Mouse (Mus musculus): ENCODE data around the gene Fam47e. TPM values are rescaled to one million over a fixed set of nuclear protein-coding genes. Genes with fewer than 3 reads are reported as not detected.

Fam47e gene
- total RNA-seq, 2 experiments from 2014 or later, result 0.49 TPM; not detected in 1

DNA sequence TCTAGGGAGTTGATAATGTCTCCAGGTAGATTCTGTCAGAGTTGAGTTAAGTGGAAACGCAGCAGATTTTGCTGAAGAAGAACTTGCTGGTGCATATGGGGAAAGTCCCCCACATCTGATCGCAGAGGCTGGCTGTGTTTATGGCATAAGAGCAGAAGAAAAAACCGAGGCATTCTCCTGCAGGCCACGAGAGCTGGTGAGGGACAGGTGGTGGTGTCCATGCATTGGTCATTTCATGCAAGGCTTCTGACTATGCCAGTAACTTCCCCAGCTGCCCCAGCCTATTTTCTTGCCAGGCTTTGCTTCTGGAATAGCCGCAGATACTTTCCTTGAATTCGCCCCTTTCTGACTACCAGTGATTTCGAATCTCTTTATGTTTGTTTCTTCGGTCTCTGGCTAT, 42.0 kb downstream of the Fam47e start:
- no peak for DNase-seq (ENCODE audit: low spot score in 2 of 2)
- intact Hi-C loops (cut with DNase I), result no loop called here

DNA sequence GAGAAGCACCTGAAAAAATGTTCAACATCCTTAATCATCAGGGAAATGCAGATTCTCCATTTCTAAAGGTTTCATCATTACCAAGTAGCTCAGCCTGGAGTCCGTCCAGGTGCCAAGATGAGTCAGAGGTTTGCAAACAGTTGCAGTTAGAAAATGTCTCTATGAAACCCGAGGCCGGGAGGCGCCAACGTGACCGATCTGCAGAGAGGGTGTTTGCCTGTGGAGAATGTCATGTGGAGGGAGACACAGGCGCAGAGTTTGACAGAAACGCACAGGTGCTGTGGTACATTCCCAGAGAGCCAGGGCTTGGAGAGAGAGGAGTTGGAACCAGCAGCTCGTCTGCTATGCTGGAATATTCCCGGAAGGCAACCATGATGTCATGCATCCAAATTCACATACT, 44.2 kb downstream of the Fam47e start:
- no peak for DNase-seq (ENCODE audit: low spot score in 2 of 2)
- intact Hi-C loops (cut with DNase I), result no loop called here

DNA sequence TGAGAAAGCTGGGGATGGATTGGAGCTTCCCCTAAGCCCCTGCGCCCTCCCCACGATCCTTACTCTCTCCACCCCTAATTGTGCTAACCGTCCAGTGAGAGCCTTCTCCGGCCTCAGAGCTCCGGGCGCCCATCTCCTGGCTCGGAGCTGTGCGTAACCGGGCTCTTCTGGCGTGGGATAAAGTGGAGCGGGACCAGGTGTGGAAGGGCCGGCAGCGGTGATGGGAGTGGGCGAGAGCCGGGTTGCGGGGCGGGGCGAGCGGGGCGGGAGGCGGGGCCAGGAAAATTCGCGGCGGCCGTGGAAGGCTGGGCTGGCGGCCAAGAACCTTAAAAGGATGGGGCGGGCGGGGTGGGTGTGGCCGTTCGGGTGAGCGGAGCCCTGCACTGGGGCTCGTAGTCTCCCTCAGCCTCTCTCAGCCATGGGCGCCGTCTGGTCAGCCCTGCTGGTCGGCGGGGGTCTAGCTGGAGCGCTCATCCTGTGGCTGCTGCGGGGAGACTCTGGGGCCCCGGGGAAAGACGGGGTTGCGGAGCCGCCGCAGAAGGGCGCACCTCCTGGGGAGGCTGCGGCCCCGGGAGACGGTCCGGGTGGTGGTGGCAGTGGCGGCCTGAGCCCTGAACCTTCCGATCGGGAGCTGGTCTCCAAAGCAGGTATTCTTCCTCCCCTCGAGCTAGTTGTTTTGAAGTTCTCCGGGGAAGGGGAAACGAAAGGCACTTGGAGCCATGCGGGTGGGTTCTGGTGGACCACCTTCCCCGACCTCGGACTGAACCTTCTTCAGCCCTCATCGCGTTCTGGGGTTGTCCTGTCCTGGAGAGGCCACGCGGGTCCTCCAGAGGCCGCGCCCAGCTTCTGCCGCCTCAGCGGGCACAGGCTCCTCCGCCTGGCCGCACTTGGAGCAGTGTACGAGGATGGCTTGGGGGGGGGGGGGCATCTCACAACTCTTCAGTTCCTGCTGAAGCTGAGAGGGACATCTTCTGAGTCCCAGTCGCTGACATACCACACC, 48.1 kb downstream of the Fam47e start, which contains the start of gene Stbd1:
Gene Stbd1 (plus strand): TSS at position 351 of the 1,000 bp plus-strand sequence.
- intact Hi-C loops (cut with DNase I), result no loop called here
- DNase-seq (ENCODE audit: low spot score in 2 of 2), result peak in 1 of 2 experiments; percentile 35

DNA sequence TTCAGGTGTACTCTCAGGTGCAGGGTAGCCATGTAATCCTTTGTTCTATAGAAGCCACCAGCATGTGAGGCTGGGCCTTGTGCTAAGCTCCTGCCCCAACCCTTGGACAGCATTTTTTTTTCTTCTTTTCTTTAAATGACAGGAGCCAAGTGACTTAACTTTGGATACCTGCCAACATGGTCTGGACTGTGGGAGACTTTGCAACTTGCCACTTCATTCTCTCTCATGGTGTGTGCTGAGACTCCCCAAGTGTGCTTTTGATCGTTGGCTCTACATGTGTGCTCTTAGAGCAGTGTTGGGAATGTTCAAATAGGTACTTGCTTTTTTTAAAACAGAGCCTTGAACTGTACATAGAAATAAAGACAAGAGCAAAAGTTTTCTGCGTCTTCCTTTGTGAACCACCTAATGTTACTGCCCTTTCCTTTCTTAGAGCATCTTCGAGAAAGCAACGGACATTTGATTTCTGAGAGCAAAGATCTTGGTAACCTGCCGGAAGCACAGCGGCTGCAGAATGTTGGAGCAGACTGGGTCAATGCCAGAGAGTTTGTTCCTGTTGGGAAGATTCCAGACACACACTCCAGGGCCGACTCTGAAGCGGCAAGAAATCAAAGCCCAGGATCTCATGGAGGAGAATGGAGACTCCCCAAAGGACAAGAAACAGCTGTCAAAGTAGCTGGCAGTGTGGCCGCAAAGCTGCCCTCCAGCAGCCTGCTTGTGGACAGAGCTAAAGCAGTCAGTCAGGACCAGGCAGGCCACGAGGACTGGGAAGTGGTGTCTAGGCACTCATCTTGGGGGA, 49.8 kb downstream of the Fam47e start:
- intact Hi-C loops (cut with DNase I), result no loop called here
- no peak for DNase-seq (ENCODE audit: low spot score in 2 of 2)

DNA sequence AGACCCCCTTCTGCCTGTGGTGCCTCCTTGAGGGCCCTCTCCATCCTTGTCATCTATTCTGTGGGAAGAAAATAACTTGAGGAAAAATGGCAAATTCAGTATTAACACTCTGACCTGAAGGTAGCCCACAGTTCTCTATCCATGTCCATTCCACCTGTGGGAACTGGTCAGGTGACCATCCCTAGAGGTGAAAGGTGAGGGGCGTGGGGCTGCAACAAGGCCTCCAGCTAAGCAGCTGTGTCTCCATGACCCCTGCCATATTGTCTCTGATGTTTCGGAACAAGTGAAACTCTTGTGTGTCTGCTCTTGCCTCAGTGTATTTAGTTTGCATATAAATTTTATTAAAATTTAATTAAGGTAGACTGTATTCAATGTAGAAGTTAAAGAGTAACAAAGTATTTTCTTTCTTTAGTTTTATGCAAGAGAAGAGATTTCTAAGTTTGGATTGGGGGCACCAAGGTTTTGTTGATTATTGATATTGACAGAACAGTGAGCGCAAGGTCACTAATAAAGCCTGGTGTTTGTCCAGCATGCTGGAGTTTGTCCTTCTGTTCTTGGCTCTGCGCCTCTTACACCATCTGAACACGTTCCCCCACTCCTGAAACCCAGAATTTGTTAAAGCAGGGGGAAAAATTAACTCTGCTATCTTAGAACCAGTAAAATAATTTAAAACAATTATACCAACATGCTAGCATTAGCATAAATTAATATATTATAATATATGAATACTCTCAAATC, 52.8 kb downstream of the Fam47e start:
- DNase-seq (ENCODE audit: low spot score in 2 of 2), result no peak
- intact Hi-C loops (cut with DNase I), result no loop called here

DNA sequence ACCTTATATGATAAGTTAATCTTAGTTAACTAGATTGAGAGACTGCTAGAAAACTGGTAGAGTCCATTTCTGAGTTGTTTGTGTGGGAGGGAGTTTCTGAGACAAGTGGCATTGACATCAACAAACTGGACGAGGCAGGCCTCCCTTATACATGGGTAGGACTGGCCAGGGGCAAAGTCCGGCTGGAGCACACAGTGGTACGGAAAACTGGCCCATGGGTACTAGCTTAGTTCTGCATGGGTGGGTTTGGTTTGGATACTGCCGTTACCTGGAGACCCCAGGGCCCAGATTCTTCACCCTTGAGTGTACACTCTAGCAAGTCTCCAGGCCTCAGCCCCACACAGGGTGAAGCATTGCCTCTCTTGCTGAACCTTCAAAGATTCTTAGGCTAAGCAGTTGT, 57.9 kb downstream of the Fam47e start:
- no peak for DNase-seq (ENCODE audit: low spot score in 2 of 2)
- intact Hi-C loops (cut with DNase I), result no loop called here

DNA sequence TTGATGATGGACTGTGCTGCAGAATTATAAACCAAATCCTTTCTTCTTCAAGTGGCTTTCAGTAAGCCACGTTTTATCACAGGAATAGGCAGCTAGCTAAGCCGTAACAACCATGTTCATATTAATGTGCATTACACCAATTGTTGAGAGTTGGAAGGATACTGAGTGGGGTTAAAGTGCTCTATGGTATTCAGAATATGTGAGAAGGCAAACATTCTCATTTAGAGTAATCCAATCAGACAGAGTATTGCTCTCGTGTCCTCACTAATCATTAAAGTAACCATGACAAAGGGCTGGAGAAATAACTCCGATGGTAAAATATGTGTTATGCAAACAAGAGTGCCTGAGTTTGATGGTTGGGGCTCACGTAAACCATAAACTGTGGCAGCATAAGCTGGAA, 67.0 kb downstream of the Fam47e start:
- DNase-seq (ENCODE audit: low spot score in 2 of 2), result no peak
- intact Hi-C loops (cut with DNase I), result no loop called here

DNA sequence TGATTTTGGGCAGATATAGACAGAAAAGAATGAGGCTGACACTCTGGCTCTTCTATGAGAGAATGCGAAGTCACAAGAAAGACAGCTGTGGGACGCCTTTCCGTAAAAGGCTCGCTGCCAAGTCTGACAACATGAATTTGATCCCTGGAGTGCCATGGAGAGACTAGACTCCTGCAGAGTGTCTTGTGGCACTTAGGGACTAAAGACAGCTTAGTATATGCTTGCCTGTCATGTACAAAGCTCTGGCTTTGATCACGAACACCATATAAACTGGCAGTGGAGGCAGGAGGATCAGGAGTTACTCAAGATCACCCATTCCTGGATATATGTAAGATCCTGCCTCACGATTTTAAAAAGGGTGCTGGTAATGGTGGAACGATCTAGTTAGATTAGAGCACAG, 73.0 kb downstream of the Fam47e start:
- intact Hi-C loops (cut with DNase I), result no loop called here
- no peak for DNase-seq (ENCODE audit: low spot score in 2 of 2)

DNA sequence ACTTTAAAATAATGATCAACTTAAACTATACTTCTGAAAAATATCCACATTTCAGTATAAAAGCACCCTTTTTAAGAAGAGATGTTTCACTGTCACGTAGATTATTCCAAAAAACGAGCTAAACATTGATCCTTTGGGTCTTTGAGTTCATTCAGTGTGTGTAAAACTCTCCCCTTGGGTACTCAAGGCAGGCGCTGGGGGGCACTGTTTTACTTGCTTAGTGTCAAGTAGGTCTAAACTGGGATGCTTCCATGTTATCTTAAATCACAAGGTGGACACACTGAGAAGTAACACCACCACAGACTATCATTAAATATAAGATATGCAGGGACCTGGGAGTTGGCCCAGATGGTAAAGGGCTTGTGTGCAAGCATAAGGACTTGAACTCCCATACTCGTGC, 78.7 kb downstream of the Fam47e start:
- intact Hi-C loops (cut with DNase I), result no loop called here
- no peak for DNase-seq (ENCODE audit: low spot score in 2 of 2)

DNA sequence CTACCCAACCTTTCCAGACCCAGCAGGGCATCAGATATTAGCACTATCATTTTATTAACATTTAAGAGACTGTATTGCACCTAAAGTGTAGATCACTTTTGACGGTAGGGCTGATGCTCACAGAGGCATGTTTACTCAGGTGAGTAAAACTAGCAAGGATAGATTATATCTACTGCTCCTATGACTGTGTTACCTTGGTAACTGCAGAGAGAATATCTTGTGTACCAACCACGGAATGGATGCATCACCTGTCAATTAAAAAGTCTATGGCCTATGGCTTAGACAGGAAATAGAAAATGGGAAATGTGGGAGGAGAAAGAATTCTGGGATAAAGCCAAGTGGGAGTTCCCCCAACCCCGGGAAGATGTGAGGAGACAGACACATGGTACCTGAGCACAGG, 80.0 kb downstream of the Fam47e start:
- intact Hi-C loops (cut with DNase I), result no loop called here
- DNase-seq (ENCODE audit: low spot score in 2 of 2), result no peak

DNA sequence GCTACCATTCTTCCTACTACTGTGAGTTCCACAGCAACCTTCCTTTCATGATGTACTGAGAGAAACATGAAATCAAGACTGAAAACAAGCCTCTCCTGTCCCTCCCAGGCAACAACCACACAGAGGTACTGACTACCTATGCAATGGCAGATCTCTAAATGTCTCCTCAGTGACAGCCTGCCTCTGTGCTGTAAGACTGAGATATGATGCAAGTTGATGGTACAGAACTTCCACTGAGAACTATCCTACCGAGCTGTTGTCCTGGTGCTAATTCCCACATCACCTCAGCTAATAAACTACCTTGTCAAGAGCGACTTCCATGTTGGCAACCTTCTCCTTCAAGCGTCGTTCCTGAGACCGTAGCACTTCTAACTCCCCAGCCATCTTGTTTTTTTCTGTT, 81.0 kb downstream of the Fam47e start:
- DNase-seq (ENCODE audit: low spot score in 2 of 2), result no peak
- intact Hi-C loops (cut with DNase I), result no loop called here

DNA sequence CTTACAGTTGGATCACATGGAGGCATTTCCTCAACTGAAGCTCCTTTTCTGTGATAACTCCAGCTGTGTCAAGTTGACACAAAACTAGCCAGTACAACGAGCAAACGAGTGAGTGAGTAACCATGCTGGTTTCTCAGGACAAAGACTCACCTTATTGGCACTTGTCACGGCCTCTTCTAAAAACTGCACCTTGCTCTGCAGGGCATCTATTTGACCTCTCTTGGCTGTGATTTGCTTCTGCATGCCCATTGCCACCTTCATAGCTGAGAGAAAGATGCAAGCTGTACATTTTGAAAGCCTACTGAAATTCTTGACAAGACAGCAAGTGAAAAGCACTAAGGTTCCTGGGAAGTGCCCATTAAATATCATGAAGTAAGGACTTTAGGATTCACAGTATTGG, 86.0 kb downstream of the Fam47e start:
- intact Hi-C loops (cut with DNase I), result no loop called here
- DNase-seq (ENCODE audit: low spot score in 2 of 2), result no peak

Other genes with a start within 250 kb of the Fam47e start
- gene Sdad1, start 244.6 kb upstream of the Fam47e start, total RNA-seq (2021), result 10 to 100 TPM; 18.6 to 20.2 TPM
- gene Cxcl9, start 227.0 kb upstream of the Fam47e start, total RNA-seq (2021), result not detected
- 10 to 100 TPM; 10.2 to 11.8 TPM for gene Art3, start 223.2 kb upstream of the Fam47e start, total RNA-seq (2021)
- gene Cxcl10, start 206.2 kb upstream of the Fam47e start, total RNA-seq (2021), result not detected
- 10 to 100 TPM; 25.6 to 29.5 TPM for gene Nup54, start 119.8 kb upstream of the Fam47e start, total RNA-seq (2021)
- gene Scarb2, start 48.2 kb upstream of the Fam47e start, total RNA-seq (2021), result 10 to 100 TPM; 81.8 to 82.3 TPM
- 1 to 10 TPM in 1 of 2 experiments, under 1 TPM in 1; 0.59 to 1.2 TPM for gene Stbd1, start 48.0 kb downstream of the Fam47e start, total RNA-seq (2021)
- gene Ccdc158, start 120.2 kb downstream of the Fam47e start, total RNA-seq (2021), result under 1 TPM; 0.21 to 0.55 TPM
- 1 to 10 TPM; 4.0 to 6.4 TPM for gene Shroom3, start 128.4 kb downstream of the Fam47e start, total RNA-seq (2021)